8 mouse cellular contexts compared by ENCODE assay signal in genomic region chr9:32675671-32676409, GRCm38 (mm10). TPM values are rescaled to one million over a fixed set of nuclear protein-coding genes. Genes with fewer than 3 reads are reported as not detected.
DNase-seq lines count a peak whose midpoint lies in the region; ATAC-seq and TF ChIP-seq lines count a peak whose summit lies in the region.

No protein-coding gene starts in this region.

- TF ChIP-seq POLR2A in brain, embryonic 14.5 days (IDR thresholded peaks at IDR 0.05; ENCODE audit: borderline replicate concordance, extremely low read depth, insufficient read depth, insufficient read length, poor library complexity, severe bottlenecking) = no peak

- H3K27me3 ChIP-seq in heart, embryonic 14.5 days (ENCODE audit: control insufficient read depth, insufficient read depth, low read length) = no peaks in the 10 kb centered on the region
- H3K27me3 ChIP-seq in midbrain, embryonic 12.5 days = peaks cover 82% of the 10 kb centered on the region

- H3K4me1 ChIP-seq in heart, embryonic 14.5 days (ENCODE audit: control insufficient read depth in 2 of 2, insufficient read depth in 2 of 2, low read length in 2 of 2) = peaks cover 18 to 36% of the 10 kb centered on the region in 2 experiments
- H3K4me1 ChIP-seq in midbrain, embryonic 12.5 days = peaks cover 34% of the 10 kb centered on the region

- peak overlapping the region; percentile 37 for H3K4me2 ChIP-seq in heart, embryonic 14.5 days (ENCODE audit: low read length)
- peak overlapping the region; percentile 23 for H3K4me2 ChIP-seq in midbrain, embryonic 12.5 days (replicated peaks)

- 19% methylated on average over 9 of the region's 9 CpGs for WGBS in heart, embryonic 14.5 days
- WGBS in midbrain, embryonic 12.5 days = 3% methylated on average over 9 of the region's 9 CpGs

- H3K4me3 ChIP-seq in heart, embryonic 14.5 days (ENCODE audit: control insufficient read depth in 1 of 2, insufficient read depth in 1 of 2, low read depth in 1 of 2, low read length in 2 of 2) = no peak overlapping the region
- no peak overlapping the region for H3K4me3 ChIP-seq in midbrain, embryonic 12.5 days

- H3K9ac ChIP-seq in heart, embryonic 14.5 days (ENCODE audit: low read length) = 0 out of 2 replicates have a peak overlapping the region, but pooled peaks have one; percentile 1
- H3K9ac ChIP-seq in midbrain, embryonic 12.5 days (replicated peaks) = no peak overlapping the region

- no peaks in the 10 kb centered on the region for H3K36me3 ChIP-seq in heart, embryonic 14.5 days (ENCODE audit: control insufficient read depth, insufficient read depth, low read length)
- H3K36me3 ChIP-seq in midbrain, embryonic 12.5 days = no peaks in the 10 kb centered on the region

- H3K27ac ChIP-seq in heart, embryonic 14.5 days (replicated peaks in 1 of 2; ENCODE audit: control insufficient read depth in 1 of 2, insufficient read depth in 1 of 2, low read depth in 2 of 2, low read length in 2 of 2) = peak overlapping the region in 1 of 2 experiments; percentile 64; a peak in 2 of 4 replicates
- H3K27ac ChIP-seq in midbrain, embryonic 12.5 days (replicated peaks) = peak overlapping the region; percentile 4; the same call in 1 of the 2 replicates

- no peak for ATAC-seq in heart, embryonic 14.5 days (ENCODE audit: insufficient number of reproducible peaks, insufficient read depth, low FRiP score, low read depth)
- ATAC-seq in midbrain, embryonic 12.5 days (ENCODE audit: low FRiP score, low read depth) = peak; percentile 89

- H3K9me3 ChIP-seq in heart, embryonic 14.5 days (ENCODE audit: control insufficient read depth, low read length) = no peaks in the 10 kb centered on the region
- H3K9me3 ChIP-seq in midbrain, embryonic 12.5 days = no peaks in the 10 kb centered on the region

- peak; percentile 46 to 71 for DNase-seq in heart, adult 18-20 months
- no peak for DNase-seq in heart, postnatal 25 days (ENCODE audit: low spot score)
- peak; percentile 84 for DNase-seq in brain, embryonic 14.5 days (ENCODE audit: low read depth)
- no peak for DNase-seq in left cerebral cortex, adult 18-20 months (ENCODE audit: low spot score in 2 of 2)
- DNase-seq in cerebellum, adult 11-12 months = no peak
- no peak for DNase-seq in kidney, postnatal 10 days

- intact Hi-C loops in heart, postnatal 25 days (cut with DNase I) = loop anchor here (2.0 to 5.0 kb wide), 3 partner anchors 15 to 83 kb away; no protein-coding TSS in a partner anchor

- TF ChIP-seq CTCF in brain, embryonic 14.5 days (IDR thresholded peaks at IDR 0.05; ENCODE audit: borderline replicate concordance, extremely low read depth, insufficient read depth, insufficient read length) = no peak

RNA-seq across cellular contexts. Expression of gene Ets1, which starts 39.8 kb away (rescaled TPM):
- 10 to 100 TPM; 35.3 to 36.9 TPM for total RNA-seq in heart, adult 18-20 months (2021)
- 10 to 100 TPM; 64.3 to 67.1 TPM for total RNA-seq in heart, postnatal 25 days (2021)
- 10.6 and 15.8 TPM in 2 replicates for polyA plus RNA-seq in brain, embryonic 14.5 days (2012; rRNA removed)
- 44.1 and 47.0 TPM in 2 replicates for polyA plus RNA-seq in heart, embryonic 14.5 days (2014; fragmentation: Nextera tagmentation; extraction: Ambion mirVana)
- polyA plus RNA-seq in midbrain, embryonic 12.5 days (2016; fragmentation: Nextera tagmentation; extraction: Ambion mirVana) = 26.2 and 26.3 TPM in 2 replicates
- total RNA-seq in left cerebral cortex, adult 18-20 months (2021) = 1 to 10 TPM; 8.7 to 9.8 TPM

Comparison
In these comparisons a context has a peak if more than half of its experiments do, and no peak if none do; other contexts are left out.
1. DNase-seq: peak in heart, adult 18-20 months (2 of 2) and brain, embryonic 14.5 days (single experiment); none in heart, postnatal 25 days (single experiment), left cerebral cortex, adult 18-20 months (0 of 2), cerebellum, adult 11-12 months (single experiment) and kidney, postnatal 10 days (single experiment).